Mouse (Mus musculus): Measurements from ENCODE around the gene Il20ra. TPM values are rescaled to one million over a fixed set of nuclear protein-coding genes. Genes with fewer than 3 reads are reported as not detected.

Il20ra gene
- total RNA-seq, 2 experiments from 2014 or later = 0.24 TPM; not detected in 1

DNA sequence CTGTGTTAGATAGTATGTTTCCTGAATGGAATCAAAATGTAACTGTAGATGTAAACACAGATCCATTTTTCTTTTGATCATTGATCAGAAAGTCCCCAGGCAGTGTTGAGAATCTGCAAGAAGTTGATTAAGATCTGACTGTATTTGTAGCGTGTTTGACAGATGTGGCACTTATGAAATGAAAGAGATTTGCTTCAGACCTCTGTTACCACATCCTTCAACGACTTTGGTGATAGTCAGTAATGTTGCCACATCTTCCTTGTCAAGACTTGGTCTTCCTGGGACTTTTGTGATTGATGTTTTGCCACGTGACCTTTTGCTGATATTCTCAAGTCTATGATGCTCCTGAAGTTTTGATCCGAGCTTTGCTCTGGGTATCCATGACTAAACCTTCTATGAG is 35.3 kb downstream of the Il20ra start:
- DNase-seq (ENCODE audit: low spot score in 2 of 2) = no peak

DNA sequence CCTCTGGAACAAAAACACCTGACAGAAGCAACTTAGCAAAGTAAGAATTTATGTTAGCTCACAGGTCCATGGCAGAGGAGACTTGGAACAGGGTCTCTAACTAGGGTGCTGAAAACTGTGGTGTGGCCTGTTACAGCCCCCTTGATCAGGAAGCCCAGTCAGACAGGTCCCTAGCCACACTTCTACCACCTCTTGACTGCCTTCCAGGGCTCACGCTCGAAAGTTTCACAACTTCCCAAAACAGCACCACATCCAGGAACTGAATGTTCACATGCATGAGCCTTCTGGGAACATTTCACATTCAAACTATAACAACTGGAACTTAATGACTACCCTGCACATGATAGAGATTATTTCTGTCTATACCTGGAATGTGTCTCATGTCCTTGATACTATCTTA is 53.1 kb downstream of the Il20ra start:
- DNase-seq (ENCODE audit: low spot score in 2 of 2) = no peak

DNA sequence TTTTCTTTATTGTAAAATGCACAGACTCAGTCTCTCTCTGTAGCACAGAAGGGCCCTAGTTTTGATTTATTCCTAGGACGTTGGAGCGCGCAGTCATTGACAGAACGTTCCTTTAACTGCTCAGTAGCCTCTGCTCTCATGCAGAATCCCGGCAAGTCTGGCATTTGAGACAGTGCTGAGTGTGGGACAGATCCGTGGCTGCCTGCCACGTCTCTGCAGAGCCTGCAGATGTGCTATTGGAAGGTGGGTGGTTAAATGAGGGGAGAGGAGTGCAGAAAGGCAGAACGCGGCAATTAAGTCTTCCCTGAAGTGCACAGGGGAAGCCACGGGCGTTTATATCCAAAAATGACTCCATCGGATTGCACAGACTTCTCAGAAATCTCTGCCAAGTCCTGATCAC is 66.7 kb downstream of the Il20ra start:
- peak; percentile 9 to 17 for DNase-seq (ENCODE audit: low spot score in 2 of 2)

DNA sequence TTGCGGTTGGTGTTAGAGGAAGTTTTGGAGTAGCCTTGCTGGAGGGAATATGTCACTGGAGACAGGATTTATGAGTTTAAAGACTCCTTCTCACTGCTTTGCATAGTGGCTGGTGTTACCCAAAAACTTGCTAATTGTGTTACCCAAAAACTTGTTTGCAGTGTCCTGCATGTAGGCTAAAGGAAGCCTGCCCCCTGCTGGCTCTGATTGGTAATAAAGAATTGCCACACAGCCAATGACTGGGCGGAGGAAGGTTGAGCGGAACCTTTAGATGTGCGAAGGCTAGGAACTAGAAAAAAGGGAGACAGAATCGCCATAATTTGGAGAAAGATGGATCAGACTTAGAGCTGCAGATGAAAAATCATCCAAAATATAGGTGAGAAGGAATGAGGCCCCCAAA is 69.0 kb downstream of the Il20ra start:
- DNase-seq (ENCODE audit: low spot score in 2 of 2) = peak in 1 of 2 experiments; percentile 13

DNA sequence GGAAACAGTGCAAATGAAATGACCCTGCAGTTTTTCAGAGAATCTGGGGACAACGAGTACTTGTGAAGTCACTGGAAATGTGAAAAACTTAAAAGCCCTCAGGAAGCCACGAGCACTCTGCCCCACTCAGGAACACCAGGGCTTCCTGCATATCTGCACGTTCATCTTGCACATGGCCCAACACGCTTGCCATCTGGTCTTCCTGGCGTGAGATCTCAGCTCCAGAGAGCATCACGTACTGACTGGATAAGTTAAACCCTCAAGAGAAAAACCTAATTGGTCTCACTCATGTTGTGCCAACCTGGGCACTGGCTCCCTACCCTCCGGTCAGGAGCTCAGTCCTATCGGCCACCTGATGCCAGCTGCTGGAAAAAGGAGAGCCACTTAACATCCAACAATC is 82.6 kb downstream of the Il20ra start:
- DNase-seq (ENCODE audit: low spot score in 2 of 2) = peak; percentile 25 to 67

DNA sequence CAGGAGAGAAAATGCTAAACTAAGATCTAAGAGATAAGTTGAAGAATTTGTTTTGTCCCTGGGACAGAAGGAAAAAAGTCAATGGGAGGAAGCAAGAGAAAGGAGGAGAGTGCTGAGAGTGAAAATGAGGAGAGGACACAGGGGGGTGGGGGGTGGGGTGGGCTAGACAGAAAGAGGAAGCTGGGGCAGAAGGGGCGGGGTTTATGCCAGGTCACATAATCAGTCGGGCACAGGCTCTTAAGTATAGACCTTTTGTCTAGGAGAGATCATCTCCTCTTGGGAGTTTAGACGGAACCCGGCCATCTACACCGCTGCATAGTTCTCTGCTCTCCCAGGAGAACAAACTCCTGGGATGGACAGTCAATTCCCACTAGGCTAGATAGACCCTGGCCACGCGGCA is 90.6 kb downstream of the Il20ra start:
- DNase-seq (ENCODE audit: low spot score in 2 of 2) = no peak

DNA sequence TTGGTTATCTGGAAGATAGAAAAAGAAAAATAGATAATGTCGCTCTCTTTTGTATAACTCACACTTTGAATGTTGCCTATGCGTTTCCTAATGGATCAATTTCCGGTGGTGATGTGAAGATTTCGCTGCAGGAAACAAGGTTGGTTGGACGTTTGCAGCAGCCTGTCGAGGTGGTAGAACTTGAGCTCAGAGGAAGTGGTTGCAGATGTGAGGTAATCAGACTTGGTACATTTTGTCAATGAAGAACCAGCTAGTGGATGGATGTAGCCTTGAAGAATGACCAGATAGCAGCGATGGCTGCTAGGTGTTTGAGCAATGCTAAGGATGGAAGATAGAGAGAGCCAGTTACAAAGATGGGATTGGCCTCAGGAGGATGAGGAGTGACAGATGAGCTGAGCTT is 92.4 kb downstream of the Il20ra start:
- DNase-seq (ENCODE audit: low spot score in 2 of 2) = no peak

Other genes starting within 250 kb of the Il20ra start
- gene Ifngr1, start 120.6 kb upstream of the Il20ra start, total RNA-seq (2021) = 10 to 100 TPM; 19.6 to 21.9 TPM
- not detected for gene Il22ra2, start 90.6 kb upstream of the Il20ra start, total RNA-seq (2021)
- under 1 TPM; 0.55 to 0.81 TPM for gene Slc35d3, start 138.9 kb downstream of the Il20ra start, total RNA-seq (2021)
- 10 to 100 TPM; 25.7 to 28.6 TPM for gene Pex7, start 195.1 kb downstream of the Il20ra start, total RNA-seq (2021)
- gene Map3k5, start 221.9 kb downstream of the Il20ra start, total RNA-seq (2021) = 10 to 100 TPM; 24.2 to 24.4 TPM